Mouse (Mus musculus) urinary bladder, postnatal 36 days (tissue): Measurements from ENCODE around the gene Zfp683.

Source experiments
- DNase-seq, 2 experiments: peaks; one replicate each; pipeline ENCODE4 v3.0.0; 2022; ENCODE audit warnings: low spot score in 2 of 2, mixed read lengths in 1 of 2

Gene Zfp683

GRCm38 (mm10) chr4:134051912-134052311 is 1.7 kb upstream of the Zfp683 start:
- DNase-seq: no peak

GRCm38 (mm10) chr4:134052560-134052959 is 1.1 kb upstream of the Zfp683 start:
- no peak for DNase-seq

GRCm38 (mm10) chr4:134058166-134058715 is 4.6 kb downstream of the Zfp683 start:
- no peak for DNase-seq

- DNase-seq: no peak
These were observed 5.3 kb downstream of the Zfp683 start for GRCm38 (mm10) chr4:134058908-134059307.

GRCm38 (mm10) chr4:134060135-134060865 is 6.7 kb downstream of the Zfp683 start, which contains the start of gene Crybg2:
Crybg2 (plus strand) TSS chr4:134060815.
- no peak for DNase-seq

- DNase-seq: peak; percentile 31 to 43
These were observed 7.7 kb downstream of the Zfp683 start for GRCm38 (mm10) chr4:134061166-134061830.

GRCm38 (mm10) chr4:134061944-134062446 is 8.4 kb downstream of the Zfp683 start:
- peak; percentile 46 to 61 for DNase-seq

GRCm38 (mm10) chr4:134062561-134062960 is 8.9 kb downstream of the Zfp683 start:
- DNase-seq: no peak

GRCm38 (mm10) chr4:134065431-134066004 is 11.9 kb downstream of the Zfp683 start:
- peak; percentile 55 to 70 for DNase-seq

- DNase-seq: peak in 1 of 2 experiments; percentile 20
These were observed 13.7 kb downstream of the Zfp683 start for GRCm38 (mm10) chr4:134067383-134067782.

GRCm38 (mm10) chr4:134067833-134068544 is 14.4 kb downstream of the Zfp683 start:
- peak; percentile 39 to 42 for DNase-seq

- DNase-seq: no peak
These were observed 15.3 kb downstream of the Zfp683 start for GRCm38 (mm10) chr4:134068793-134069580.

GRCm38 (mm10) chr4:134078694-134079093 is 25.1 kb downstream of the Zfp683 start:
- no peak for DNase-seq

GRCm38 (mm10) chr4:134080674-134081073 is 27.0 kb downstream of the Zfp683 start:
- DNase-seq: no peak

- peak; percentile 77 to 81 for DNase-seq
These were observed 28.2 kb downstream of the Zfp683 start for GRCm38 (mm10) chr4:134081730-134082386.

- DNase-seq: no peak
These were observed 28.8 kb downstream of the Zfp683 start for GRCm38 (mm10) chr4:134082460-134082859.

GRCm38 (mm10) chr4:134084999-134085398 is 31.4 kb downstream of the Zfp683 start:
- no peak for DNase-seq

- DNase-seq: peak in 1 of 2 experiments; percentile 14
These were observed 33.8 kb downstream of the Zfp683 start for GRCm38 (mm10) chr4:134087412-134087811.

- DNase-seq: no peak
These were observed 35.4 kb downstream of the Zfp683 start for GRCm38 (mm10) chr4:134089029-134089428.
